Mouse (Mus musculus) embryonic facial prominence, embryonic 12.5 days (tissue): ENCODE measurements around the gene Chst10. TPM values are rescaled to one million over a fixed set of nuclear protein-coding genes. Genes with fewer than 3 reads are reported as not detected.
A peak's percentile ranks its signal among the peaks of the same experiment; 100 is the strongest.

Experiments
- ATAC-seq: fragments of 200-750 bp; cut with Nextera tagmentation; 2 replicates; pipeline ENCODE4 v1.8.0; 2017; ENCODE audit not compliant: insufficient number of reproducible peaks, insufficient read depth, low FRiP score, low TSS enrichment
- H3K27ac ChIP-seq: fragments of 300-500 bp; sonication (generic); 2 replicates; pipeline ENCODE4 v1.5.1; 2016; ENCODE audit warnings: mild to moderate bottlenecking
- H3K27me3 ChIP-seq: fragments of 300-500 bp; sonication (generic); 2 replicates; pipeline ENCODE4 v1.6.1; 2016; ENCODE audit warnings: mild to moderate bottlenecking, moderate library complexity
- H3K36me3 ChIP-seq: fragments of 300-500 bp; sonication (generic); 2 replicates; pipeline ENCODE4 v1.6.1; 2016; ENCODE audit warnings: mild to moderate bottlenecking
- H3K4me1 ChIP-seq: fragments of 300-500 bp; sonication (generic); 2 replicates; pipeline ENCODE4 v1.6.1; 2016
- H3K4me2 ChIP-seq: fragments of 300-500 bp; sonication (generic); replicated peaks from 2 replicates; pipeline ENCODE4 v1.6.1; 2016; ENCODE audit warnings: mild to moderate bottlenecking, moderate library complexity
- H3K4me3 ChIP-seq: fragments of 300-500 bp; sonication (generic); 2 replicates; pipeline ENCODE4 v1.5.1; 2016; ENCODE audit warnings: mild to moderate bottlenecking
- H3K9ac ChIP-seq: fragments of 300-500 bp; sonication (generic); 2 replicates; pipeline ENCODE4 v1.6.1; 2016; ENCODE audit warnings: mild to moderate bottlenecking, moderate library complexity
- H3K9me3 ChIP-seq: fragments of 300-500 bp; sonication (generic); 2 replicates; pipeline ENCODE4 v1.6.1; 2016; ENCODE audit warnings: mild to moderate bottlenecking, moderate library complexity
- WGBS: fragments of 180-500 bp; shearing (Covaris S2); methylation state at CpG from one replicate; pipeline ENCODE4 v1.1.7; 2016; 5-methylcytosine and 5-hydroxymethylcytosine counted together
- polyA plus RNA-seq: library from polyadenylated mRNA; unstranded; fragments of >200 nt; fragmentation: Nextera tagmentation; extraction: Ambion mirVana; gene quantifications from 2 replicates; pipeline ENCODE4 v1.2.1, GENCODE M21; 2016

The Chst10 gene
- polyA plus RNA-seq, 1 experiment from 2014 or later: 12.4 TPM

DNA sequence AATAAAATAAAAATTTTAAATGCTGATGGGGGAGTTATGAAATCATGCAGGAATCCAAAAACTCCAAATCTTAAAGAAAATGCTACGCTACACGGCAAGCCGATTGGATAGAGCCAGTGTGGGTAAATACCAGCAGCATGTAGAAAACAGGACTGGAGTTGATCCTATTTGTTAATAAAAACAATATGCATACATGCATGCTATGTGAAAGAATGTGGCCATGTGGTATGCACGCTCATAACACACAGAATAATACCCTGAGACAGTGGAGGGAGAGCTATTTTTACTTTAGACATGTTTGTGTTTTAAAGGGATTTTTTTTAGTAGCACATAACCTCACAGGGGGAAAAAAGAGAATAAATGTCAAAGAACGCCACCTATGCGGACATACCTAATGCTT, 9.2 kb downstream of the Chst10 start:
- Histone ChIP-seq H3K27me3 (no peaks in the 10 kb centered on the region), H3K27ac (no peak overlapping the region), H3K9ac (no peak overlapping the region), H3K36me3 (0 out of 2 replicates have a peak, but pooled peaks cover under 1% of the 10 kb centered on the region), H3K4me1 (peaks cover 2% of the 10 kb centered on the region; the same call in 1 of the 2 replicates), H3K9me3 (no peaks in the 10 kb centered on the region), H3K4me3 (no peak overlapping the region), H3K4me2 (no peak overlapping the region)
- 78% methylated on average over 6 of the region's 6 CpGs for WGBS
- no peak for ATAC-seq

DNA sequence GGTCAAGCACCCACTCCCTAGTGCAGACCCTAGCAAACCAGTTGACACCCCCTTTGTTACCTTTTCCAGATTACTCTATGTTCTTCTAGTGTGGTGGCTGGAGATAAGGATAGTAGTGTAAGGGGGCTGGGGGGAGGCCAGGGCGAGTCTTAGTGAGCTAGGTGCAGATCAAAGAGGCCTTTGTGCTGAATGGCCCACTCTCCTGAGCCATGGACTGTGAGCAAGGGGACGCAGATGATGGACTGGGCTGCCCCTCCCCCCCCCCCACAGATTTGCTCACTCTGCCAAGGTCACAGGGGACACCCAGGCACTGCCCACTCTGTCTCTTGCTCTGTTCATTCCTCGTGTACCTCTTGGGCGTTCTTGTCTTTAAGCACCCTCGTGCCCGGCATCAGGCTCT, 10.9 kb downstream of the Chst10 start:
- Histone ChIP-seq H3K4me1 (peaks cover 2% of the 10 kb centered on the region; the same call in 1 of the 2 replicates), H3K36me3 (no peaks in the 10 kb centered on the region), H3K9ac (no peak overlapping the region), H3K9me3 (no peaks in the 10 kb centered on the region), H3K4me2 (no peak overlapping the region), H3K27ac (no peak overlapping the region), H3K4me3 (no peak overlapping the region), H3K27me3 (no peaks in the 10 kb centered on the region)
- ATAC-seq: no peak
- WGBS: 73% methylated on average over 6 of the region's 6 CpGs

DNA sequence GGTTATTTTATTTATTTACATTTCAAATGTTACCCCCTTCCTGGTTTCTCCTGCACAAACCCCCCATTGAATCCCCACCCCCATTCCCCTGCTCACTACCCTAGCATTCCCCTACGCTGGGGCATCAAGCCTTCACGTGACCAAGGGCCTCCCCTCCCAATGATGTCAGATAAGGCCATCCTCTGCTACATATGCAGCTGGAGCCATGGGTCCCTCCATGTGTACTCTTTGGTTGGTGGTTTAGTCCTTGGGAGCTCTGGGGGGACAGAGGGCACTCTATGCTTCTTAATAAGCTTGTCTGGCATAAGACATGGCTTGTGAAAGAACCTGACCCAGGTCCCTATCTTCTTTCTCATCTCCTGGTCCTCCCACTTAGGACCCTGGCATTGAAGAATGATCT, 11.4 kb downstream of the Chst10 start:
- Histone ChIP-seq H3K4me1 (peaks cover 2% of the 10 kb centered on the region; the same call in 1 of the 2 replicates), H3K36me3 (no peaks in the 10 kb centered on the region), H3K4me3 (no peak overlapping the region), H3K9ac (no peak overlapping the region), H3K9me3 (no peaks in the 10 kb centered on the region), H3K27ac (no peak overlapping the region), H3K4me2 (no peak overlapping the region), H3K27me3 (no peaks in the 10 kb centered on the region)
- ATAC-seq: no peak
- WGBS: 84% methylated on average over 2 of the region's 2 CpGs

DNA sequence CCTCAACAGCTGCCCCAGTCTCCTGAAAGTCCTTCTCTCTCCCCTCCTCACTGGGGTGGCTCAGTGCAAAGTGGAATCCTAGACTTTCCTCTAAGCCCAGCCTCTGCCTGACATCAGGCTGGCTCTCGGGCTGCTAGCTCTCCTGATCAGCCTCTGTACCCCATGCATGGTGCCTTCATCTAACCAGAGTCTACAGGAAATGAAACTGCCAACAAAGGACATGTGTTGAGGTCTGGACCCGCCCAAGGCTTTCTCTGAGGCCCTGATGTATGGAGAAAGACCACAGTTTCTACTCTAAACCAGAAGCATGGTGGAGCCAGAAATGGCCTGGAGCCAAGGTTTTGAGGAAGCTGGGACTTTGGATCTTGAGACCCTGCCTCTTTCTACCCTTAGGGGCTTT, 12.0 kb downstream of the Chst10 start:
- Histone ChIP-seq H3K9me3 (no peaks in the 10 kb centered on the region), H3K36me3 (no peaks in the 10 kb centered on the region), H3K27ac (no peak overlapping the region), H3K27me3 (no peaks in the 10 kb centered on the region), H3K4me3 (no peak overlapping the region), H3K9ac (no peak overlapping the region), H3K4me2 (no peak overlapping the region), H3K4me1 (peaks cover 2% of the 10 kb centered on the region; the same call in 1 of the 2 replicates)
- WGBS: 57% methylated on average over 2 of the region's 2 CpGs
- no peak for ATAC-seq

DNA sequence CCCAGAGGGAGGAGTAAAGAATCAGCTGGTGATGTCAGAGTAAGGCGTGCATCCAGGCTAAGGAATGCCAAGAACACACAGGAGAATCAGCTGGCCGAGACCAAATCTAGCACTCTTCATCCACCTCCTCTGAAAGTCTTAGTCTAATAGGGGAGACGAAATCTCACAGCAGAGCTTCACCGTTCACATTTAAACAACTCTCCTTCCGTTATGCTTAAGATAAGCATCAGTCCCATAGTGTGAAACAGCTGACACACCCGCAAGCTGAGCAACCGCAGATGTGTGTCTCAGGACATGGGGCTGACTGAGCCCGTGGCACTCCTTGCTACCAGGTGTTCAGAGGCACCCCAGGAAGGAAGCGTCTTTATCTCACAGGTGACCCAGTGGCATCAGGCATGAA, 14.2 kb downstream of the Chst10 start:
- Histone ChIP-seq H3K36me3 (no peaks in the 10 kb centered on the region), H3K4me3 (no peak overlapping the region), H3K9me3 (no peaks in the 10 kb centered on the region), H3K27ac (no peak overlapping the region), H3K9ac (no peak overlapping the region), H3K4me2 (no peak overlapping the region), H3K4me1 (peaks cover under 1% of the 10 kb centered on the region; the same call in 1 of the 2 replicates), H3K27me3 (no peaks in the 10 kb centered on the region)
- WGBS: 84% methylated on average over 9 of the region's 9 CpGs
- ATAC-seq: no peak

DNA sequence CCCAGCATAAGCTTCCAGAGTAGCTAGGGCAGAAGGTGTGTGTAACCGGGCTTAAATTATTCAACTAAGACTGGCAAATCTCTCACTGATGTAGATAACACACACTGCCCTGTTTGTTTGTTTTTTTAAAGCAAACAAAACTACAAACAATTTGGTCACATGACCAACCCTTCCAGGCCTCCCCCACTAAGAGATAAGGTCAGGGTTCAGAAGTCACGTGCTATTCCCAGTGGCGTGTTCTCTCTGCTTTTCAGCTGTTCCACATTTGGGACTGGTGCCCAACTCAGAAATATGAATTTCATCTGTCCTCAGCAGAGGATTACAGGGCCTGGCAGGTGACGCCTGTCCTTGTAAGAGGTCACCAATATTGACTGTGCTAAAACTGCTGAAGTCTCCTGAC, 15.2 kb downstream of the Chst10 start:
- H3K9ac ChIP-seq: no peak overlapping the region
- no peaks in the 10 kb centered on the region for H3K9me3 ChIP-seq
- H3K27me3 ChIP-seq: no peaks in the 10 kb centered on the region
- H3K27ac ChIP-seq: no peak overlapping the region
- no peaks in the 10 kb centered on the region for H3K4me1 ChIP-seq
- H3K36me3 ChIP-seq: no peaks in the 10 kb centered on the region
- no peak overlapping the region for H3K4me2 ChIP-seq
- WGBS: 88% methylated on average over 4 of the region's 4 CpGs
- no peak for ATAC-seq
- no peak overlapping the region for H3K4me3 ChIP-seq

DNA sequence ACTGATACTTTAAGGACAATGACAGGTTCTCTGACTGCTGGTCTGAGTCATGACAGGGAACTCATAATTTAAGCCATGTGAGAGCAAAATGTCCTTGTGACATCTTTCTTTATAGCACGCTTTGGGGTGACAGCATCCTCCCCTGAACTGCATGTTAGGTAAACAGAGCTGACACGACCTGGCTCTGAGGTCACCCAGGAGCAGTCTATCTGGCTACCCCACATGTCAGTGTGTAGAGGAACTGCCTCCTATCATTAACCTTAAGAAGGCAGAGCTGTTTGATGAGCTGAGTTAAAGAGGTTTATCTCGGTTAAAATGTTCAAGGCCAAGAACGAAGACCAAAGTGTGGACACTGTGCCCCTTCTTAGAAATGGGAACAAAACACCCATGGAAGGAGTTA, 16.6 kb downstream of the Chst10 start:
- no peak overlapping the region for H3K9ac ChIP-seq
- H3K36me3 ChIP-seq: no peaks in the 10 kb centered on the region
- no peak overlapping the region for H3K4me2 ChIP-seq
- no peaks in the 10 kb centered on the region for H3K27me3 ChIP-seq
- 69% methylated on average over 4 of the region's 4 CpGs for WGBS
- no peaks in the 10 kb centered on the region for H3K4me1 ChIP-seq
- H3K9me3 ChIP-seq: no peaks in the 10 kb centered on the region
- H3K4me3 ChIP-seq: no peak overlapping the region
- ATAC-seq: no peak
- H3K27ac ChIP-seq: no peak overlapping the region

DNA sequence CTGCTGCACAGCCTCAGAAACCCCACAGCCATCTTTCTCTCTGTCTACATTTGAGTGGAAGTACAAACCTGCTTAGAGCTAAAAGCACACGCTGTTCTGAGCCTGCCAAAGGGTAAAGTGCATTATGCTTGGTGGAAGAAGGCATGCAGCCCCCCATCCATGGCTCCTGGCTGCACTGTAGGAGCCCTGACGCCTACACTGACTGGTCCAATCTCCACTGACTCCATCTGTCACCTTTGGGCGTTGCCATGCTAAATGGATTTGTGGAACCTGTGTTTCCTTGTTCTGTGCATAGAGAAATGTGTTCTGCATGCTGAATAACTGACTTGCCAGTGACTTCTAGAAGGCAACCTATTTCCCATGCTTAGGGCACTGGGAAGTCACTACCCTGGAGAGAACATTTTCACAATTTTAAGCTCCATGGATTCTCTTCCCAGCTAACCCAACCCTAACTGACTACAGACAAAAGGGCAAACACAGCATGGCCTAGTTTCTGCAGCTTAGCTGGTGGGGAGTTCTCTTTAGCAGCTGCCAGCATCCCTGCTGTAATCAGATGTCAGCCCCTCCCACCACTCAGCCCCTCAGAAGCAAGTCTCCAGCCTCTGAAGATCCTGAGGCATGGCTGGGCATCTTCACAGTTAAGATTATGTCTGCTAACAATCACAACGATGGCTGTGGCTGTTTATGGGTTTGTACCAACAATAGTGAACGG, 21.1 kb downstream of the Chst10 start:
- ATAC-seq: no peak
- Histone ChIP-seq H3K36me3 (no peaks in the 10 kb centered on the region), H3K27me3 (no peaks in the 10 kb centered on the region), H3K4me2 (no peak overlapping the region), H3K9ac (no peak overlapping the region; the same call in 1 of the 2 replicates), H3K9me3 (no peaks in the 10 kb centered on the region), H3K4me1 (no peaks in the 10 kb centered on the region), H3K27ac (0 out of 2 replicates have a peak overlapping the region, but pooled peaks have one; percentile 30), H3K4me3 (no peak overlapping the region)
- WGBS: 57% methylated on average over 5 of the region's 5 CpGs

DNA sequence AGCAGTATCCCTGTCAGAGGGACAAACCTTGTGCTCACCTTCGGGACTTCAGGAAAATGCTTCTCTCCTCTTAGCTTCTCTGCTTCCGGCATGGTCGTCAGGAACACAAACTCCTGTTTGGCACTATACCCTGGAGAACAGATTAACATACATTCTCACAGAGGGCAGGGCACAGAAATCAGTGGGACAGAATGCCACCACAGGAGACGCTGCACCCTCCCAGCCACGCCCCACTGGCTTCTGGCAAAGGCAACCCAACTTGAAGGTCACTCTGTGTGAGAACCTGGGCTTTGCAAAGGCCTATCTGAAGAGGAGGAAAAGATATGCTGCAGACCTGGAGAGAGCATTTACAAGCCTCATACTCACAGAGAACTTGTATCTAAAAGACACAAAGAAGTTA, 24.1 kb downstream of the Chst10 start:
- H3K27ac ChIP-seq: no peak overlapping the region
- ATAC-seq: no peak
- H3K4me2 ChIP-seq: no peak overlapping the region
- H3K36me3 ChIP-seq: no peaks in the 10 kb centered on the region
- H3K4me3 ChIP-seq: no peak overlapping the region
- no peak overlapping the region for H3K9ac ChIP-seq
- no peaks in the 10 kb centered on the region for H3K4me1 ChIP-seq
- H3K27me3 ChIP-seq: no peaks in the 10 kb centered on the region
- H3K9me3 ChIP-seq: no peaks in the 10 kb centered on the region
- WGBS: 81% methylated on average over 5 of the region's 5 CpGs

DNA sequence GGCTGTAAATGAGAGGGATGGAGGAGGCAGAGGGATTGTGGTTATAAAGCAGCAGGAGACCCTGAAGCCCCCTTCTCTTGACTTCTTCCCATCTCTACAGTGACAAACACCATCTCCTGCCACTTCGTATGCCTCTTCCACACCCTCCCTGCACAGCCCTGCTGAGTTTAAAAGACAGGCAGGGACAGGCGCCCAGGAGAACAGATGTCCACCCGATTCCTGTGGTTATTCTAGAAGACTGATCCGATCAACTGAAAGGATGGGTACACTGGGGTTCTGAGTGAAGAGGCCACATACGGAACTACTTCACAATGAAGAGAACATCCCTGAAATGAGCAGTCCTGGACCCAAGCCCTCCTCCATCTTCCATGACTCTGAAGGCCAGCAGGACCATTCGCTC, 26.1 kb downstream of the Chst10 start:
- Histone ChIP-seq H3K36me3 (no peaks in the 10 kb centered on the region), H3K4me3 (no peak overlapping the region), H3K9ac (no peak overlapping the region), H3K9me3 (no peaks in the 10 kb centered on the region), H3K27me3 (no peaks in the 10 kb centered on the region), H3K4me2 (no peak overlapping the region), H3K4me1 (no peaks in the 10 kb centered on the region), H3K27ac (no peak overlapping the region)
- WGBS: 85% methylated on average over 6 of the region's 6 CpGs
- no peak for ATAC-seq

DNA sequence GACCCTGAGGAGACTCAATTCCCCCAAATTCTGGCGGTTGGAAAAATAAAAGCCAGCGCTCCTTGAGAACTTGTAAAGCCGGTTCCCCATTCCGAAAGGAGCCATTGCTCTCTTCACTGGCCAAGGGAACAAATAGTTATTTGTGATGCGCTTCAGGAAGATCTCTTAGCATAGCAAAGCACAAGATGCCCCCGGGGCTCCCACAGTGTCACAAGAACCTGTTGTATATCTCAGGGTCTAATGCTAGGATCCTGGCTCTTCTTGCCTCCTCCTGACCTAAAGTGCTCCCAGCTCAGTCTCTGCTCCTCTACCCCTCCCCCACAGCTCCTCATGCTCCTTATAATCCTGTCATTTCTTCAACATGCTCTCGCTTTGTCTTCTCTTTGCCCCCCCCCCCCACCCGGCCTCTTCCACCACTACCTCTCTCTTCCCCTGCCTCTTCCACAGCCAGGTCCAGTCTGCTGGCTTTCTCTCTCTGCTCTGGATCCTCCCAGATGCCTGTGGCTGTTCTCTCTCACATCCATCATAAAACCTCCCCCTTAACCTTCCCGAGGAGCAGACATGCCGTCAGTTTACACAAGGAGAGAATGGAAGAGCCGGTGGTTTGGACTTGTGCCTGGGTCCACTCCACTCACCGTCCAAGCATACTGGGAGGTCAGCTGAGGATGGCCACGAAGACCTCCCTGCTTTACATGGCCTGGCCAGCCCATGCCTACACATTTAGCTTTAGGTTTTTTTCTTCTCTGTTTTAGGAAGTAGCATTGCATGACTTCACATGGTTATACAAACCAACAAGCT, 28.4 kb downstream of the Chst10 start:
- WGBS: 38% methylated on average over 13 of the region's 13 CpGs
- Histone ChIP-seq H3K27ac (no peak overlapping the region), H3K4me1 (no peaks in the 10 kb centered on the region), H3K36me3 (0 out of 2 replicates have a peak, but pooled peaks cover under 1% of the 10 kb centered on the region), H3K4me2 (no peak overlapping the region), H3K9me3 (no peaks in the 10 kb centered on the region), H3K9ac (no peak overlapping the region), H3K27me3 (no peaks in the 10 kb centered on the region), H3K4me3 (no peak overlapping the region)
- ATAC-seq: no peak

DNA sequence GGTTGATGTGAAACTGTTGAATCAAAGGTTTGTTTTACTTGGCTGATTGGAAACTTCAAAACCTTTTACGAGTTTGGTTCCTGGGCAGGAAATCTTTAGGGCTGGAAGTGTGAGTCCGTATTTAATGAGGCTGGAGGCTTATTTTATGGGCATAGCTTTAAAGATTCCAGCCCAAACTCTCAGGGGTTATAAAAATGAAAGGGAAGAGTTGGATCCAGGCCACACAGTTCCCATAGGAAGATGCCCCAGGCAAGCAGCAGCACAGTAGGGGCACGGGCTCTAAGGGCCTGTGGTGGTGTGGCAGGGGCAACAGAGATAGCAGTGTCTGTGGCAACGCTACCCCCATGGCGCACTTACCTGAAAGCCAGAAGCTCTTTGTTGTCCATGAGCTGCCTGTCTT, 31.7 kb downstream of the Chst10 start:
- 0 out of 2 replicates have a peak, but pooled peaks cover 6% of the 10 kb centered on the region for H3K36me3 ChIP-seq
- H3K27ac ChIP-seq: no peak overlapping the region
- 86% methylated on average over 5 of the region's 5 CpGs for WGBS
- H3K4me1 ChIP-seq: no peaks in the 10 kb centered on the region
- no peak overlapping the region for H3K4me2 ChIP-seq
- no peaks in the 10 kb centered on the region for H3K27me3 ChIP-seq
- H3K9me3 ChIP-seq: no peaks in the 10 kb centered on the region
- no peak for ATAC-seq
- H3K4me3 ChIP-seq: no peak overlapping the region
- no peak overlapping the region for H3K9ac ChIP-seq
